Mouse (Mus musculus) forebrain, embryonic 12.5 days (tissue): ENCODE results near the gene Phf11b. TPM values are rescaled to one million over a fixed set of nuclear protein-coding genes. Genes with fewer than 3 reads are reported as not detected.
"Not testable (repeated sequence)": the region's sequence is repeated elsewhere in the genome, so short reads cannot be mapped to it uniquely, and the experiment has no call there.

Experiments
- ATAC-seq: fragments of 200-750 bp; cut with Nextera tagmentation; 2 replicates; pipeline ENCODE4 v1.8.0; 2017; ENCODE audit warnings: moderate TSS enrichment; ENCODE audit not compliant: low FRiP score
- H3K27ac ChIP-seq: fragments of 300-500 bp; sonication (generic); 2 replicates; pipeline ENCODE4 v1.5.1; 2016; ENCODE audit warnings: mild to moderate bottlenecking
- H3K27me3 ChIP-seq: fragments of 300-500 bp; sonication (generic); 2 replicates; pipeline ENCODE4 v1.6.1; 2016; ENCODE audit warnings: mild to moderate bottlenecking
- H3K36me3 ChIP-seq: fragments of 300-500 bp; sonication (generic); replicated peaks from 2 replicates; pipeline ENCODE4 v1.6.1; 2016; ENCODE audit warnings: mild to moderate bottlenecking
- H3K4me1 ChIP-seq: fragments of 300-500 bp; sonication (generic); 2 replicates; pipeline ENCODE4 v1.6.1; 2016
- H3K4me2 ChIP-seq: fragments of 300-500 bp; sonication (generic); 2 replicates; pipeline ENCODE4 v1.6.1; 2016; ENCODE audit warnings: mild to moderate bottlenecking, moderate library complexity
- H3K4me3 ChIP-seq: fragments of 300-500 bp; sonication (generic); replicated peaks from 2 replicates; pipeline ENCODE4 v1.5.1; 2016; ENCODE audit warnings: mild to moderate bottlenecking
- H3K9ac ChIP-seq: fragments of 300-500 bp; sonication (generic); 2 replicates; pipeline ENCODE4 v1.6.1; 2016; ENCODE audit warnings: mild to moderate bottlenecking
- H3K9me3 ChIP-seq: fragments of 300-500 bp; sonication (generic); 2 replicates; pipeline ENCODE4 v1.6.1; 2016
- WGBS: fragments of 180-500 bp; shearing (Covaris S2); methylation state at CpG from one replicate; pipeline ENCODE4 v1.1.7; 2016; 5-methylcytosine and 5-hydroxymethylcytosine counted together
- polyA plus RNA-seq: library from polyadenylated mRNA; unstranded; fragments of >200 nt; fragmentation: Nextera tagmentation; extraction: Ambion mirVana; gene quantifications from 2 replicates; pipeline ENCODE4 v1.2.1, GENCODE M21; 2016

Gene Phf11b
- polyA plus RNA-seq, 1 experiment from 2014 or later = 0.22 TPM

DNA sequence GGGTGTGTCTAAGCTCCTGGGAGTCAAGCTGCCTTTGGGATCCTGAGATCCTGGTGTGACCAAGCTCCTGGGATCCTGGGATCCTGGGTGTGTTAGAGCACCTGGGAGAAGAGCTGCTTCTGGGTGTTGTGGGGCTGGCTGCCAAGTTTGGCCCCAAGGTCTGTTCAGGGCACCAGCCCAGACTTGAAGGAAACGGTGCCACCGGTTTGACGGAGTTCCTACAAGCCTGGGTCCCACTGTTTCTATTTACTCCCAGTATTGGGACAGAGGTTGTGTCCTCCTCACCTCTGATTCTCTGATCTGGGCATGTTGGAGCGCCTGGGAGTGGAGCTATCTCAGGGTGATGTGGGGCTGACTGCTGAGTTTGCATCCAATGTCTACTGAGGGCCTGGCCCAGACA is 66.2 kb downstream of the Phf11b start:
- H3K9me3 ChIP-seq, H3K36me3 ChIP-seq, H3K4me2 ChIP-seq, H3K27me3 ChIP-seq, ATAC-seq, H3K27ac ChIP-seq, H3K4me1 ChIP-seq, H3K4me3 ChIP-seq, H3K9ac ChIP-seq: not testable (repeated sequence)
- 93% methylated on average over 4 of the region's 4 CpGs for WGBS

Other genes with a start within 250 kb of the Phf11b start
- not detected in 2 replicates for gene 1700129C05Rik, start 198.5 kb downstream of the Phf11b start, polyA plus RNA-seq
- not detected in 2 replicates for gene Gm5142, start 162.6 kb downstream of the Phf11b start, polyA plus RNA-seq
- 128 and 130 TPM in 2 replicates for gene Rcbtb1, start 140.1 kb downstream of the Phf11b start, polyA plus RNA-seq
- not detected in 2 replicates for gene Gm6904, start 81.1 kb downstream of the Phf11b start, polyA plus RNA-seq
- gene Phf11a, start 43.8 kb downstream of the Phf11b start, polyA plus RNA-seq = not detected in 2 replicates
- 0.19 and 0.24 TPM in 2 replicates for gene Phf11d, start 24.1 kb upstream of the Phf11b start, polyA plus RNA-seq
- 0.68 and 0.72 TPM in 2 replicates for gene Phf11c, start 54.0 kb upstream of the Phf11b start, polyA plus RNA-seq
- gene Setdb2, start 99.5 kb upstream of the Phf11b start, polyA plus RNA-seq = 11.7 and 13.0 TPM in 2 replicates
- gene Cab39l, start 99.6 kb upstream of the Phf11b start, polyA plus RNA-seq = 35.5 and 37.5 TPM in 2 replicates